Mouse (Mus musculus): ENCODE measurements around the gene Atad1.
A peak's percentile ranks its signal among the peaks of the same experiment; 100 is the strongest.
"Not testable (repeated sequence)": the region's sequence is repeated elsewhere in the genome, so short reads cannot be mapped to it uniquely, and the experiment has no call there.

The Atad1 gene

DNA sequence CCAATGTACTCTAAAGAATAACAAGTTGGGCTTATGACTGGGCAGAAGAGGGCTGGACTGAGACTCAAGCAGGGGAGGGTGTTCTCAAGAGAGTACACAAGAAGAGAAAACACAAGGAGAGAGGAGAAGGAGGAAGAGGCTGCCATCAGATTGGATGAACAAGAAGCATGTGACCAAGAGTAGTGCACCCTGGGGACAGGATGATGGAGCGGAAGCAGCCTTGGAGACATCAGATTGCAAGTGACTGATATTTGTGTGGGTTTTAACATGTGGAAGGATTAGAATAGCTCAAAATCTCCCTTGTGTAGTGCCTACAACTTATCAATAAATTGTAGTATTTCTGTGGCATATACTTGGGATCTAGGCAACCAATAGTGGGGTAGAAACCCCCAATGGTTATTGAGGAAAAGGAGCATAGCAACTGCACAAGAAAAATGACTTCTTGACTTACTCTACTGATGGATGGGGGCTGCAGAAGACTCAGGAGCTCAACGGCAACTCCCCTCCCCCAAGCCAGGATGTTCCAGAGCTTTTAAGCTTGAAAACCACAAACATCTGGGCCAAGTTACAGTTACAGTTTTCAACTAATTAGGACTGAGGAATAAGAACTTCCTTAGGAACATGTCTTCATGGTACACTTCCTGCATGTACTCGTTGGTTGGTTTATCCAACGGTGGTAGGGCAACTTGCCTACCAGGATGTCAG is 1.2 kb upstream of the Atad1 start:
- DNase-seq: peak; percentile 79

DNA sequence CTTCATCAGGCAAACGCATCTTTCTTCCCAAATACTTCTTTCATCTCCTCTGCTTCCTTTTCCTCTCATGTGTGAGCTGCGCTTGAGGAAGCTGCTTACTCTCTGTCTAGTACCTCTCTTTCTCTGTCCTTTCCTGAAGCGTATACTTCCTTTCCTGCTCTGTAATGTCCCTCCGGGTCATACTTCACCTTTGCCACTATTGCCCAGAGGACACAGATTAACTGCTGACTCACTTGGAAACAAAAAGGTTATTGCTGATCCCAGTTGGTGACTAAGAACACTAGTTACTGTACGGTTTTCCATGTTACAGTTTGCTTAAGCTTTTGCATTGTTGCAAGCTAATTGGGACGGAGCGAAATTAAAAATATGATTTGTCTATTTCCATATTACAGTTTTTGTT is 1.7 kb downstream of the Atad1 start:
- no peak for DNase-seq

DNA sequence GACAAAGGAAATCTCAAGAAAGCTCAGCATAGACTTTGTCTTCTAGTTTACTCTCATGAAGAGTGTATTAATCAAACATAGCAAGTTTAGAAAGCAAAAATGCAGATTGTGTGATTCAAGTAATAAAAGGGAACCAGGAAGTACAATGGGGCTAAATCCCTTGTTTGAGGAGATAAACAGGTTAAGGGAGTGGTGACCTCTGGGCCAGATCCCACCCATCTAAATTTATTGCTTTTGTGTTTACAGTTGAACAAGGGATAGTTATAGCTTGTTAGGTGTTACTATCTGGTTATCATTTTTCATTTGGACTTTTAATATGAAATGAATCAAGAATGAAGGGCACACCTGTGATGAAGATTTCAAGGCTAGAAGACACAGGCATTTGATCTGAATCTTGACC is 6.7 kb downstream of the Atad1 start:
- no peak for DNase-seq

DNA sequence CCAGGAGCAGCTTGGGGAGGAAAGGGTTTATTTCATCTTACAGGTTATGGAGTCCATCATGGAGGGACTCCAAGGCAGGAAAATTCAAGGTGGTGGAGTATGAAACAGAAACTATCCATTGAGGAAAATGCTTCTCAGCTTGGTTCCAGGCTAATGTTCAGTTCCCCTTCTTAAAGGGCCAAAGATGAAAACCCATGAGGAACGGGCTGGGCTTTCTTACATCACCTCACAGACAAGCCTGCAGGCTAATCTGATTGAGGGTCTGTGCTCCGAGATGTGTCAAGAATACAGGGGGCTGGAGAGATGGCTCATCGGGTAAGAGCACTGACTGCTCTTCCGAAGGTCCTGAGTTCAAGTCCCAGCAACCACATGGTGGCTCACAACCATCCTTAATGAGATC is 9.8 kb downstream of the Atad1 start:
- no peak for DNase-seq

DNA sequence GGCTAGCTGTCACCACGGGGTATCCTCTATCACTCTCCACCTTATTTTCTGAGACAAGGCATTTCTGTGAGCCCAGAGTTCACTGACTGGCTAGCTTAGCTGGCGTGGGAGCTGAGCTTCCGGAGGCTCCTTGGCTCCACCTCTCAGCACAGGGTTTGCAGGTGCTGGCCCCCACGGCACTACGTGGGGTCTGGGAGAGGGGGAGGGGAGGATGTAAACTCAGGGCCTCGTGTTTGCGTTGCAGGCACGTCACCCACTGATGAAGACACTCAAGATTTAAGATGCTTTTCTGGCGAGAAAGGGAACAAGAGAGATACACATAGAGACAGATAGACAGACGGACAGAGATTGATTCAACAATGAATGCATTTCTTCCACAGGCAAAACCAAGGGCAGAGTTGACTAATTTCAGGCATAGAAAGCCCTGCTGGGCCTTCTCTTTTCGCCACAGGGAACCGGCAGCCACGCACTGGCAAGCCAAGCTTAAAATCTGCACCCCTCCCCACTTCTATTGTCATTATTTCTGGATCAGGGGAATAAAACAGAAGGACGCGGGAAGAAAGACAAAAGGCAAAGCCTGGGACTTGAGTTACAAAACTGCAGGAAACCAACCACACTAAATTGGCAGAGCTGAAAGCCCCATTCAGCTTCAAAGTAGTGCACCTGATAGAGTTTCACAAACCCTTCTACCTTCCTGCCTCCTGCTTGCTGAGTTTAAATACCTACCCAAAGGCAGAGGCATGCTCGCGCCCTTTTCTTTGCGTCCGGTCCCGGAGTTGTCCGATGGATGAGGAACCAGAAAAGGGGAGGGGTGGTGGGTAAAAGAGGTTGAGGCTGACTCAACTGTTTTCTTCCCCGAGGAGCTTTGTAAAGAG is 12.9 kb downstream of the Atad1 start:
- DNase-seq: peak; percentile 89

DNA sequence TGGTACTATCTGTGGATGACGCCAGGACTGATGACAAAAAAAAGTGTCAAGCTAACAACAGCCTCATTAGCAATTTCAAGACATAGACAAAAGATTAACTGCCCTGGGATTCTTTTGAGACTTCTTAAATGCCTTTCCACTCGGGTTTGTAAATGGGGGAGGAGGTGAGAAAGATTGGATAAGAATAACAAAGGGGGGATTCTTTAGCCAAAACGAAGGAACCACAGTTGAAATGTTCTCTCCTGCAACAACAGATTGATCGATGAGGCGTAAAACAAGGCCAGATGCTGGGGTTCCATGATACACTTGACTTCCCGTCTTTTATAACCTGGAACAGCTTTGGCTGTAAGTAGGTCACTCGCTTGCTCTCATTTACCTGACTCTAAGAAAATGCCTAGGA is 15.8 kb downstream of the Atad1 start:
- no peak for DNase-seq

DNA sequence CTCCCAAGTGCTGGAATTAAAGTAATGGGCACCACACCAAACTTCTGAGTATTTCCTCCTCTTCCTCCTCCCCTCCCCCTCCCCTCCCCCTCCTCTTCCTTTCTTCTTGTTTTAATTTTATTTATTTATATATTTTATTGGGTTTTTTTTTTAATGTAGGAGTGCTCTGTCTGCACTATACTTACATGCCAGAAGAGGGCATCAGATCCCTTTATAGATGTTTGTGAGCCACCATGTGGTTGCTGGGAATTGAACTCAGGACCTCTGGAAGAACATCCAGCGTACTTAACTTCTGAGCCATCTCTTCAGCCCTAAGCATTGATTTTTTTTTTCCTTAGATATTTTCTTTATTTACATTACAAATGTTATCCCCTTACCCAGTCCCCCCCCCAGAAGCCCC is 19.3 kb downstream of the Atad1 start:
- no peak for DNase-seq

DNA sequence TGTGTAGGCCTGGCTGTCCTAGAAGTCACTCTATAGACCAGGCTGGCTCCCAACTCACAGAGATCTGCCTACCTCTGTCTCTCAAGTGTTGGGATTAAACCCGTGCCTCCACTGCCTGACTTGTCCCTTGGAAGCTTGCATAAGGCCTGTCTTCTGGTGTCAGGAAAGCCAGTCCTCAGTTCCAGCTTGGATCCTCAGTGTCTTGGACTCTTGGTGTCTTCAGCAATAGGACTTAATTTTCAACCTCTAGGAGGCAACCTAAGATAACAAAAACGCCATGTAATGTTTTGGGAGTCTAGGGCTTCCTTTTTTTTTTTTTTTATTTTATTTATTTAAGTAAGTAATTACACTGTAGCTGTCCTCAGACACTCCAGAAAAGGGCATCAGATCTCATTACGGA is 22.0 kb downstream of the Atad1 start:
- no peak for DNase-seq

DNA sequence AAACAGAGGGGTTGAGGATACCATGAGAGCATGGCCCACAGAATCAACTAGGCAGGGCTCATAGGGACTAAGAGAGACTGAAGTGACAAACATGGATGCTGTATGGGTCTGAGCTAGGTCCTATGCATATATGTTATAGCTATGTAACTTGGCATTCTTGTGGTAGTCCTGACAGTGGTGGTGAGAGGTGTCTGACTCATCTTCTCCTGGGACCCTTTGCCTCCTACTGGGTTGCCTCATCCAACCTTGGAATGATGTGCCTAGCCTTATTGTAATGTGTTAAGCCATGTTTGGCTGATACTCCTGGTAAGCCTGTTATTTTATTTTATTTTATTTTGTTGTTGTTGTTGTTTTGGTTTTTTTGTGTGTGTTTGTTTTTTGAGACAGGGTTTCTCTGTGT is 23.9 kb downstream of the Atad1 start:
- no peak for DNase-seq

DNA sequence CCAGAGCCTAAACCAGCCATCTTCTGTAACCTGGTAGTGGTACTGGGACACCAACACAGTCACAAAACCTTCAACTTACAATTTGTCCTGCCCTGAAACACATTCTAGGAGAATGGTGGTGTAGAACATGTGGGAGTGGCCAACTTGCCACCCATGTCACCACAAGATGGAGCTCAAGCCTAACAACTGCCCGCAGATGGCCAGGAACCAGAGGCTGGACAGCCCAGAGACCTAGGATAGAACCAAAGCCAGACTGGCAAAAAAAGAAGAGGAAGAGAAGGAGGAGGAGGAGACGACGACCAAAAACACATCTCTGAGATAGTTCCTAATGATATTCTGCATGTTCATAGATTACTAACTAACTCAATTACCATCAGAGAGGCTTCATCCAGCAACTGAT is 24.4 kb downstream of the Atad1 start:
- DNase-seq: peak; percentile 76

DNA sequence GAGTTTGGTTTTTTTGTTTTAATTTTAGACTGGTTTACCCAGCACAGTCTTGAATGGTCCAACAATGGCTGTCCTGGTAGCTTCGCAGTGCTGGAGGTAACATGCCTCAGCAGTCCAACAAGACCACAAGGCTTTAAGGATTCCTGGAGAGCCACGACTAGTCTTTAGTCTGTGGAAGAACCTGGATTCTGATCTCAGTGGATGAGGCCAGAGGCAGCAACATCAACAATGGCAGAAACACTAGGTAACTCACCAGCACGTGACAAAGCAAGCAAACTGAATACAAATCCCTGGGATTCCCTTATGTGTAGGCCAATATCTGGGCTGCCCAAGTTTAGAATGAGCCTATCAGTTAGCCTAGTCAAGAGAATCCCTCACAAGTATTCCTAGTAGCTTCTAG is 26.1 kb downstream of the Atad1 start:
- no peak for DNase-seq

DNA sequence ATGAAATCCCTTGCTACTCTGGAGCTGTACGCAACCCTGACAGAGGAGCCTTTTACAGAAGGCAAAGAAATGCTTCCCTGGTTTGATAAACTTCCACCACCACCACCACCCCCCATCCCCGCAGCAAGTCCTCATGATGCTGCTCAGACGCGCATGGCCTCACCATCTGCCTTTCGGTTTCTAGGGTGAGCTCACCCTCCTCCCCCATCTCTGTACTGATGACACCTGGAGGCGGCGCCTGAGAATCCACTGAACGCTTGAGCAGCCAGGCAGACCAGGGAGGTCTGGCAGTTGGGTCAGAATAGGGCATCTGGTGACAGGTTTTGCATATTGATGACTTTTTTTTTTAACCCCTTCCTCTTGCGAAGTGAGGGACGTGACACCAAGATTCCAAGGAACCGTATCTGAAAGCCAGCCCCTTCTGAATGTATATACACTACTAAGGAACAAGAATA is 27.0 kb downstream of the Atad1 start:
- DNase-seq: peak; percentile 88

DNA sequence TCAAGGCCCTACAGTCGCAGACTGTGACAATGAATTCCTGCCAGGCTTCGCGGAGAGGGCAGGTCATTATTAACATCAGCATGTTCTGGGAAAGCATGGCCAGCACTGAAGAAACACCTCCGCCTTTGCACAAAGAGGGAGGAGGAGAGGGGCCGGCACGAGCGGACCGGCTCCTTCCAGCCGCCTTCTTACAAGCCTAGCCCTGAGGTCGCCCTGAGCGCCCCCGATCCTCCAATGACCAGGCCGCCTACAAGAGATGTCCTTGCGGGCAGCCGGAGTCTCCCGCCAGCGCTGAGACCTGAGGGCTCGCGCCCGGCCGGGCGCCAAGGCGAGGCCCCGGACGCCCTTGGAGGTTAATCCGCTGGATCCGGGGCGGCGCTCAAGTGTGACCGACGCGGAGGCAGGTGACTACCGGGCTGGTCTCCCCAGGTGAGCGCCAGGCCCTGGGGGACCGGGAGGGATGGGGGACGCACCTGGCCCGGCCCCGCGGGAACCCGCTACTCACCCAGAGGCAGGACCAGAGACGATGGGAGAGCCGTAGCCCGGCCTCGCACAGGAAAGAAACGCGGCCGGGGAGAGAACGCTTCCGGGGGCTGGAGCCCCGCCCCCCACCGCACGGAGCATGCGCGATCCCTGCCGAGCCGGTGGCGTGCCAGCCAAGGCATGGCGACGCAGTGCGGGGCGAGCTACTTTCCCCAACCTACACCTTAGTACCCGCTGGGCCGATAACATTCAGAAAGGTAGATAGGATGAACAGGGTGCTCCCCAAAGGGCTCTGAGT is 27.6 kb downstream of the Atad1 start:
- DNase-seq: peak; percentile 95

DNA sequence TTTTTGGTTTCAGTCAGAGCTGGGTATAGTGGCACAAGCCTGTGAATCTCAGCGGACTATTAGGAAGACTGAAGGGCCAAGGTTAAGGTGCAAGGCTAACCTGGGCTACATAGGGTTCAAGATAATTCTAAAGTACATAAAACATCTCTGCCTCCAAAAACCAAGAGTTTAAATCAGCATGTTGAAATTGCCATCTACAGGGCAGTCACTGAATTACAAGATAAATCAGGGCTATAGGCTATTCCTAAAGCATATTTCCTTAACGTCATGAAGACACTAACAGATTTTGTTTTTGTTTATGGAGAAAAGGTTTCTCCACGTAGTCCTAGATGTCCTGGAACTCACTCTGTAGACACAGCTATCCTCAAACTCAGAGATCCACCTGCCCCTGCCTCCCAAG is 29.3 kb downstream of the Atad1 start:
- DNase-seq: peak; percentile 40

DNA sequence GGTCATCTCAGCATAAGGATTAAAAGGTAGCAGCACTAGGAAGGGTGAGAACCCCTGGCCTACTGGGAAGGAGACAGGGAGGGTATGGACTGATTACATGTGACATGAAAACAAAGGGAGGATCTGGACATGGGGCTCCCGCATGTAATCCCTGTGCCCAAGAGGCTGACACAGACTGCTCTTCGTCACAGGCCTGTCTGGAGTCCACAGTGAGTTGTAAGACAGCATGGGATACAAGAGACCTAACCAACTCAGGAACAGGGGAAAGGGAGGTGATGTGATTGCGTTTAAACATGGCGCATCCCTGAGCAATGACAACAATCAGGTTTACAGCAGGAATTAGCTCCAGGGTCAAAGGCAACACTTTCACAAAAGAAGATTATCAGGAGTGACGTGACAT is 30.6 kb downstream of the Atad1 start:
- DNase-seq: no peak

DNA sequence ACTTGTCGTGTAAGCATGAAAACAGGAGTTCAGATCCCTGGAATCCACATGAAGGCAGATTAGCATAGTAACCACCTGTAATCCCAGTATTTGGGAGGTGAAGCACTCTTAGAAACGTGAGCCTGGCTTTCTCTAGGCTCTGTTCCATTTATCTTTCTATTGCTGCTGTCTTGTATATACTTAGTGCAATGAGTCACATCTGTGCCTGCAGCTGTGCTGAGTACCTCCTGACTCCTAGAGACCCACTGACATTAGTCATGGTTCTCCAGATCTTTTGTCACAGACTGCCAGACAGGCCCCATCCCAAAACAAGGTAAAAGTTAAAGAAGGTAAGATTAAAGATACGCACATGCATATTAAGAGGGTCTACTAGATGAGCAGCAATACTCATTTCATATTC is 37.4 kb downstream of the Atad1 start:
- no peak for DNase-seq

DNA sequence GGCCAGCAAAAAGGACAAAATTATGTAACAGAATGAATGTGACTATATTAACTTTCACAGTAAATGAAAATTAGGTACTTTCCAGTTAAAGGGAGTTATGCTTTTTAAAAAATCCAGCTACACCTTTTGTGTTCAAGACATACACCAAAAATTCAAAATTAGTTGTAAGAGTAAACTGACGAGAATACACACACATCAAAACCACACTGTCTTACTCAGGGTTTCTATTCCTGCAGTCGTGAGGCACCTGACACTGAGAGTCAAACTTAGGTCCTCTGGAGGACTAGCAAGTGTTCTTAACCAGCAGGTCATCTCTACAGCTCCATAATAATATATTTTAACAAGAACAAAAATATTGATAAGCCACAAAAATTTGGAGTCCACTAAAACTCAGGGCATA is 42.9 kb downstream of the Atad1 start:
- no peak for DNase-seq

DNA sequence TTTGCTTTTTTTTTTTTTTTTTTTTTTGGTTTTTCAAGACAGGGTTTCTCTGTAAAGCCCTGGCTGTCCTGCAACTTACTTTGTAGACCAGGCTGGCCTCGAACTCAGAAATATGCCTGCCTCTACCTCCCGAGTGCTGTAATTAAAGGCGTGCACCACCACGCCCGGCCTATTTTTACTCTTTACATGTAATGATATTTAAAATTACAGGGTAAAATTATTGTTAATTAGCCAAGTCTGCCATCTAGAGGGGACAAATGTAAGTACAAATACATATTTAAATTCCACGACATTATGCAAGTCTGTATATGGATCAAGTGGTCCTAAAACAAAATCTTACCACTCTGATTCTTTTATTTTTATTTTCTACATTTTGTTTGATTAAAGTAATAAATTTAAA is 49.9 kb downstream of the Atad1 start:
- no peak for DNase-seq

DNA sequence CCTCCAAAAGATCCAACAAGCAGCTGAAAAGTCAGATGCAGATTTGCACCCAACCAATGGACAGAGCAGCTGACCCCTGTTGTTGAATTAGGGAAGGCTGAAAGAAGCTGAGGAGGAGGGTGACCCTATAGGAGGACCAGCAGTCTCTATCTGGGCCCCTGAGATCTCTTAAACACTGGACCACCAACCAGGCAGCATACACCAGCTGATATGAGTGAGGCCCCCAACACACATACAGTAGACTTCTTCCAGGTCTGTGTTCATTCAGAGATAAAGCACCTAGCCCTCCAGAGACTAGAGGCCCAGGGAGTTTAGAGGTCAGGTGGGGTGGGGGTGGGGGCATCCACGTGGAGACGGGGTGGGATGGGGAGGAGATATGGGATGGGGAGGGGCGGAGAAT is 51.4 kb downstream of the Atad1 start:
- not testable (repeated sequence) for DNase-seq

DNA sequence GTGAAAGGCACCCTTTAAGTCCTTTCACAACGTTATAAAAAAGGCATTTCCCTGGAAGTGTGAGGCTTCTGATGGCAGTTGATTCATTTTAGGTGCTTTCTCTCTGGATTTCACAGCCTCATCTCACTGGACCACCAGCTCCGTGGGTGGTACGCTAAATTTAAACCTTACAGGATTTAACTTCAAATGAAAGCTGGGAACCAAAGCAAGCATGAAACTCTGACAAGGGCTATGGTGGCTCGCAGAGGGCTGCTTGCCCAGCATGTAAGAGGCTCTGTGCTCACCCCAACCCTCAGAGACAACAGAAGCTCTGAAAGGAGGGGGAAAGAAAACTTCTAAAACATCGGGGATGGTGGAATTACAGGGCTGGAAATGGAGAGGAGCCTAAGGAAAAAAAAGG is 51.9 kb downstream of the Atad1 start:
- DNase-seq: no peak

DNA sequence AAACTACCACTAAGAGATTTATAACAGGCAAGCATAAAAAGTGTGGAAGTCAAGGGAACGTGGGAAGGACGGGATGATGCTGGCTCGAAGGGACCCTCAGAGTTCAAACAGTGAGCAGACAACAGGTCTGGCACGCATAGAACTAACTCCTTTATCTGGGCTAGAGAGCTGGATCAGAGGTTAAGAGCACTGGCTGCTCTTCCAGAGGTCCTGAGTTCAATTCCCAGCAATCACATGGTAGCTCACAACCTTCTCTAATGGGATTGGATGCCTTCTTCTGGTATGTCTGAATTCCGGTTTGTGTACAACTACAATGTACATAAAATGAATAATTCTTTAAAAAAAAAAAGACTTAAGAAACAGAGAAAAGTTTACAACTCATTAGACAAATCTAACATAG is 56.5 kb downstream of the Atad1 start:
- DNase-seq: no peak

DNA sequence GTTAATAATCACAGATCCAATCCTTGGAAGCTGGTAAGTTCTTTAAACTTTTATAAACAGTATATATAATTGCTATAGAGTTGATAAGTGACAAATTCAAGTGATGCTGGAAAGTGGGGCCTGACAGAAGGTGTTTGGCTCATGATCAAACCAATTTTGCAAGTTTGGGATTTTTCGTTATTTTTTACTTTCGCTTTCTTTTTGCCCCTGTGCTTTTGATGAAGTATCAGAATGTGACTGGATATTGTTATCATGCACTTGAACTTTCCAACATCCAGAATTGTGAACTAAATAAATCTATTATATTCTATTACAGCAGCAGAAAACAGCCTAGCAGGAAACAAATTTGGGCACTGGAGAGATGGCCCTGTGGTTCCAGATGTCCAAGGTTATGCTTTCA is 58.7 kb downstream of the Atad1 start:
- DNase-seq: no peak

DNA sequence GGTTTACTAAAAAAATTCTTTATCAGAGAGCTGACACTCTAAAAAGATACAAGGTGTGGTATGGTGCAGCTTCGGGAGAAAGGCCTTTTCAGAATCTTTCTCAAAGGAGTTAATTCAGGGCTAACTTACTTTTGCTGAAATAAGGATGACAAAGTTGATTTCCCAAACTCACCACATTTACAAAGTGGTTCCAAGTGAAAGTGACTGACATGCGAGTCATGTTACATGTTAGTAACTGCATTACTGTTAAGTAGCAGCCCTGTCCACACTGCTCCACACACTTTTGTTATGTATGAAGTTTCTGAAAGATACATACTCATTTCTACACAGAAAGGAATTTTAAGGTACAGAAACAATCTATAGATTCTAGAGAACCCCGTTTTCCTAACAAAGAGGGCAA is 63.8 kb downstream of the Atad1 start:
- DNase-seq: no peak

DNA sequence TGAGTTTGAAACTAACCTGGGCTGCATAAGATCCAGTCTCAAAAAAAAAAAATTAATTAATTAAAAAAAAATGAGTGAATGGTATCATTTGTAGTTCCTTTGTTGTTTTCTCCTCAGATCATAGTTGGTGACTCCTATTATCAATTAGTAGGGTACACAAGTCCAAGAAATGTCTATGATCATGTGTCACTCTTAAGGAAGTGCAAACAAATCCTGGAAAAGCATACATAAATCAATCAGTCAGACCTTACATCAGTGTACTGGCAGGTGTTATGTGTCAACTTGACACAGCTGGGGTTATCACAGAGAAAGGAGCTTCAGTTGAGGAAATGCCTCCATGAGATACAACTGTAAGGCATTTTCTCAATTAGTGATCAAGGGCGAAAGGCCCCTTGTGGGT is 71.8 kb downstream of the Atad1 start:
- DNase-seq: not testable (repeated sequence)
